Mouse (Mus musculus) spleen, postnatal 14 days (tissue): ENCODE measurements around the gene Pld4.

Experiments used
- DNase-seq, 2 experiments: peaks; one replicate each; pipeline ENCODE4 v3.0.0; 2021 to 2022; ENCODE audit warnings: low spot score in 2 of 2

Pld4 gene

DNA sequence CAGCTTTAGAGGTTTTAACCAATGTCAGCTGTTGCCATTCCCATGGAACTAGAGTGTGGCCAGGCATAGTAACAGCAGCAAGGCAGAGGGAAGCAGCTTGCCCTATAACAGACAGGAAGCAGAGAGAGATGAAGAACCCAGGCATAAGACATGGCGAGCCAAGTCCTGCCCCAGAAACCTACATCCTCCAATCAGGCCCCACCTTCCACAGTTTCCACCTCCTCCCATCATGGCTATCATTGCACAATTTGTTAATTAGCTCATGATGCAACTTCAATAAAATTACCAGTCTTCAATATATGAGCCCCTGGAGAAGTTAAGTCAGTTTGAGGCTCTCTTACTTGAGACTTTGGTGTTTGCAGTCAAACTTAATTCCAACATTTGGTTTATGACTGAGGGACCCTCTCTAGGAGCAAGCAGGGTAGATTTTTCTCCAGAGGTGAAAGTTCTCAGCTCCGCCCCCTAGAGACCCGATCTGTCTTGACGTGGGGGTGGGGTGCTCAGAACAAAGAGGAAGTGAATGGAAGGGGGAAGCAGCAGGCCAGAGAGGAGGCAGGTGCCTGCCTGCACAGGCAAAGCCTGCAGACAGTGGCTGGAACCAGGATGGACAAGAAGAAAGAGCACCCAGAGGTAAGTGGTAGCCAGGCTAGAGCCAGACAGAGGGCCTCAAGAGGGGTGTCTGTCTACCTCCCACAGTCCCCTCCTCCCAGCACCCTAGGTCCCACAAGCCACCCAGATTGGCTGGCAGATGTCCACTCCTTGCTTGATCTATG lies at the start of gene Pld4:
Gene Pld4, plus strand, starts transcription at position 502 of the 773 bp plus-strand sequence.
- peak; percentile 34 to 60 for DNase-seq

- DNase-seq, result no peak
Measured at GRCm38 (mm10) chr12:112713984-112714383, 46.5 kb upstream of the Pld4 start.

- DNase-seq, result peak; percentile 26 to 54
Measured at GRCm38 (mm10) chr12:112717140-112717539, 43.3 kb upstream of the Pld4 start.

DNA sequence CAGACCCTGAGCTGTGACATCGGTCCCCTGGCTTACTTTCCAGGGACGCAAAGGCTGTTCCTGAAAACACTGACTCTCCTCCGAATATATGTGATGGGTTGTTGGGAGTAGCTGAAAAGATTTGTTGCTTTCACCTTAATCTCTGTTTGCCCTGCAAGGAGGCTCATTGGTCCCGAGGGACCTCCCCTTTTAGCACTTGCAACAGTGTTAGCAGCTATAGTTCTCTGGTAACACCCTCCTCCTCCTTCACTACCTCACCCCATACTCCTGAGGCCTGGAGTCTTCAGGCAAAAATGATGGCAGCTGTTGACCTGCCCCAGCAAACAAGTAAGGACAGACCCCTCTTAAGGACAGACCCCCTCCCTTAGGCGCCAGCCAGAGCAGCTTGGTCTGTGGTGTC lies 41.5 kb upstream of the Pld4 start:
- DNase-seq, result no peak

GRCm38 (mm10) chr12:112720216-112720615 lies 40.2 kb upstream of the Pld4 start, which contains the start of gene Cep170b:
Gene Cep170b, plus strand, starts transcription at chr12:112720455.
- no peak for DNase-seq

GRCm38 (mm10) chr12:112720890-112721423 lies 39.5 kb upstream of the Pld4 start:
- no peak for DNase-seq

DNA sequence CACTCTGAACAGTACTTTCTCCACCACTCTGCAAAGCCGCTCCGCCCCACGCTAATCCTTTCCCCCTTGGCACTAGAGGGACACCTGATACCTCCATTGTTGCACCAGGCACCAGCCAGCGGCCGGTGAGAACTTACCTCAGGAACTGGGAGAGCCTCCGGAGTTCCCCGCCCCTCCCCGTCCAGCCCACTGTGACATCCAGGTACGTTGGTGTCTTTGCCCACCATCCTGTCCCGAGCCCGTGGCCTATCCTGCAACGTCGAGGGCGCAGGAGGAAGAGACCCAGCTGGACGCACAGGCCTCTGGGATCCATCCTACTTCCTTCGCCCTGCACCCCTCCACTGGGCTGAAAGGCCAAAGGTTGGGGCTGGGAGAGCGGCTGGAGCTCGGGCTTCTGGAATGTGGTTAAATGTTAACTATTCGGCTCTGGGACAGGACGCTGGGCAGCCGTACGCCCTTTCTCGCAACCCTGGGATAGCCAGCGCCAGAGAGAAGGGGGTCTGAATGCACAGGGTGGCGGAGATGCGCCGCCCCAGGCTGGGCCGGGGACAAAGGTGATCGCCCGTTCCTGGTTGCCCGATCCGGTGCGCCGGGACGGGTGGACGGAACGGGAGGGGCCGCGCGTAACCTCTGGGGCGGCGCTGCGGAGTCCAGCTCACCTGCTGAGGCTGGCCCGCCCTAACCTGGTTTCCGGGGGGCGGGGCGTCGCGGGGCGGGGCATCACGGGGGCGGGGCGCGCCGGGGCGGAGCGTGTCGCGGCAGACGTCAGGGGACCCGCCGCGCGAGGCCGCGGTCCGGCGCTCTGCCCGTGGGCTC lies 38.8 kb upstream of the Pld4 start:
- peak in 1 of 2 experiments; percentile 27 for DNase-seq

- no peak for DNase-seq
Measured at GRCm38 (mm10) chr12:112722240-112723027, 38.0 kb upstream of the Pld4 start.

DNA sequence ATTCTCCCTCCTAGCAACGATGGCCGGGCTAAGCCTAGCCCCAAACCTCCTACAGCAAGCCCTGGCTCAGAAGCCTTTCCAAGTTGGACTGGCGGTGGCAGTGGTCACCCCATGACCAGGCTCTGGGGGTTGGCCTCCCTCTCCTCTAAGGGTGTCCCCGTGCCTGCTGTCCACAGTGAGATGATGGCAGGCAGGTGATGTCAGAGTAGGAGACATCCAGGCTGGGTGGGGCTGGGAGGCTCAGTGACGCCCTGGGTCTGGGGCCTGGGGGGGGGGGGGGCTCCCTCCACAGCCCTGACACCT lies 37.5 kb upstream of the Pld4 start:
- no peak for DNase-seq

- no peak for DNase-seq
Measured at GRCm38 (mm10) chr12:112723445-112723844, 37.0 kb upstream of the Pld4 start.

DNA sequence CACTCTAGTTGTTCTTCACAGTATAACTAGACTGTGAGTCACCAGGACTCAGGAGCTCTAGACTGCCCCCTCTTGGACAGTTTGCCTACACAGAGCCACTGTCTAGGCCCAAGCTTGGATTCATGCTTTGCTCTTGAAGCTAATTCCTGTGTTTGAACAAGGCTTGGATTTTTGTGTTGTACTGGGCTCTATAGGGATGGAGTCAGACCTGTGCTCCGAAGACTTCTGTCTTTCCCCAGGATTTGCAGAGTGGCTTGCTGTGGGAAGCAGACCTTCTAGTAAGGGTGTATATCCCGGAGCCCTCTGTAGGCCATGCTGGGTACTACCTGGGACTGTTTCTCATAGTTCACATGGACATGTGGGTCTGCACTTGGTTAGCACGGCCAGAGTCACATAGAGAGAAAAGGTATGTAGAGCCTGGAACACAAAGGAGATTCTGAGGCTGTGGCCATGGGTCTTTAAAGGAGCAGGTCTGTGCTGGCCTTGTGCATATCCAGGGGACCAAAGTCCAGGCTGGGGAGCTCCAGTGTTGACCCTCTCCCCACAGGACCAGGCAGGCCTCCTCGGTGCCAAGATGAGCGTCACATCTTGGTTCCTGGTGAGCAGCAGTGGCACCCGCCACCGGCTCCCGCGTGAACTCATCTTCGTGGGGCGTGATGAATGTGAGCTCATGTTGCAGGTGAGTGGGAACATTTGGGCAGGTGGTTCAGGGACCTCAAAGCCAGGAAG lies 36.2 kb upstream of the Pld4 start:
- DNase-seq, result peak; percentile 29 to 66

GRCm38 (mm10) chr12:112727801-112728200 lies 32.7 kb upstream of the Pld4 start:
- DNase-seq, result no peak

- no peak for DNase-seq
Measured at GRCm38 (mm10) chr12:112730808-112731207, 29.6 kb upstream of the Pld4 start.

DNA sequence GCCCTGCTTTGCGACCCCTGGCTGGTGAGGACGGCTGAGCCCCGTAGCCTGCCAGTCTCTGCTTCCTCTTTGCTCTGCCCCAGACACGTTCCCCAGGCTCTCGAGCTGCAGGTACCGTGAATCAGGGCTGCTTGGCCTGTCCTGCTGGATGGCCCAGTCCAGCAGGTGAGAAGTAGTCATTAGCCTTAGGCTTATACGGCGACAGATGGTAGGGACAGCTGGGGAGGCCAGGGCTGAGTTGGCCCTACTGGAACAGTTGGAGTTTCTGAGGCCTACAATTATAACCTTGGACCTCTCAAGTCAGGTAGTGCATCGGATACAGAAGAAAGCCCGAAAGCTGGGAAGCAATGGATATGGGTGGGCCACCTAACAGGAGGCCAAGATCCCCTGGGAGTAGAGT lies 27.9 kb upstream of the Pld4 start:
- no peak for DNase-seq

DNA sequence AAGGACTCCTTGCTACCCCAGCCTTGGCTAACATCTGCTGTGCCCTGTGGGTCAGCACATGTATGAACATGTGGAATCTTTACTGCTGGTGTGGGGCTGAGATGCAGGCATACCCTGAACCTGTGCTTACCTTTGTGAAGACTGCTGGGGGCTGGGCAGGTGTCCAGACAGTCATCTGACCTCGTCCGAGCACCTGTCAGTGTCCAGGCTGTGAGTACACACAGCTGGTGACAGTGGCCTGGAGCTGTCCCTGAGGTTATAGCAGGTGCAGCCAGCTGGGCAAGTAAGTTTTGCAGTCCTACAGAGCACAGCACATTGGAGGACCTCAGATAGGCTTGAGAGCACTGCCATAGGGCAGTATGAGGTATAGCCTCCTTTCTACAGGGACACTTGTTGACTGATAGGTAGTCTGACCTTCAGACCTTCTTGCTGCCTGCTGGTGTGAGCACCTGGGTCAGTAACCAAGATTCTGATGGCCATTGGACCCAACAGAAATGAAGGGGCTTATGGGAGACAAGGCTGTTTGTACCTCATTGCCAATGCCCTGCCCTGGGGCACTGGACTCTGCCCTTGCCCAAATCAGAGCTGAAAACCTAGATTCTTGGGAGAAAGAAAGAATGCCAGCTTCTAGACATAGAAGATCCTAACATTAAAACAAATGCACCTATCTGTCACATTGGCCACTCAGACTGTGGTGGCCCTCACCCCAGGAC lies 26.2 kb upstream of the Pld4 start:
- DNase-seq, result no peak

GRCm38 (mm10) chr12:112734881-112735655 lies 25.4 kb upstream of the Pld4 start:
- DNase-seq, result no peak

DNA sequence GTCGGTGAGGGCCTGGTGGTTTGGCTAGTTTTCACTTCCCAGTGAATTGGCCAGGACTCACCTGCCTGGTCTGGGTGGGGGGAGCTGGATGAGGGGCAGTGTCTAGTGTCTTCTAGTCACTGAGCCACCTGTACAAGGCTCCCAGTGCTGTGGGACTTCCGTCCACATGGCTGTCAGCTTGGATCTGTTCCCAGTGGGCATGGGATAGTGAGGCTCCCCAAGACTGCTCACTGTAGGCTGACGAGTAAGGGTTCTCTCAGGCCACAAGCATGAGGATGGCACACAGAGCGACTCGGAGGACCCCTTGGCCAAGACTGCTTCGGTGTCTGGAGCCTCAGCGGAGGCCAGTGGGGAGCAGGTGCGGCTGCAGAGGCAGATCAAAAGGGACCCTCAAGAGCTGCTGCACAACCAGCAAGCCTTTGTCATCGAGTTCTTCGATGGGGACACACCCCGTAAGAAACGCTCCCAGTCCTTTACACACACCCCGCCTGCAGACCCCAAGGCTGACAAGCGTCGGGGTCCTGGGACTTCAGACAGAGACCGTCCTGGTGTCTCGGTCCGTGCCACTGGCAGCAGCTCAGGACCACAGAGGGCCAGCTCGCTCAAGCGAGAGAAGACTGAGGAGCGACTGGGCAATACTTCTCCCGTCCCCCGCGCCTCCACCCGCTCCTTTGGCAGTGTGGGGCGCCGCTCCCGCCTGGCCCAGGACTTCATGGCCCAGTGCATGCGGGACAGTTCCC lies 24.4 kb upstream of the Pld4 start:
- DNase-seq, result no peak

GRCm38 (mm10) chr12:112736636-112736925 lies 23.9 kb upstream of the Pld4 start:
- no peak for DNase-seq

- DNase-seq, result no peak
Measured at GRCm38 (mm10) chr12:112737081-112737480, 23.4 kb upstream of the Pld4 start.
